Mouse (Mus musculus) CH12F3 (cell line): Measurements from ENCODE around the gene Tspan18.

Experiments used
- in situ Hi-C: fragments of 300-500 bp; cut with MboI; formaldehyde crosslinking; loops from 2 replicates; pipeline ENCODE4 v1.14.3; 2020; ENCODE audit warnings: low sequenced_read_pairs

The Tspan18 gene

GRCm38 (mm10) chr2:93267791-93268190 is 66.5 kb downstream of the Tspan18 start:
- in situ Hi-C loops: no loop called here

DNA sequence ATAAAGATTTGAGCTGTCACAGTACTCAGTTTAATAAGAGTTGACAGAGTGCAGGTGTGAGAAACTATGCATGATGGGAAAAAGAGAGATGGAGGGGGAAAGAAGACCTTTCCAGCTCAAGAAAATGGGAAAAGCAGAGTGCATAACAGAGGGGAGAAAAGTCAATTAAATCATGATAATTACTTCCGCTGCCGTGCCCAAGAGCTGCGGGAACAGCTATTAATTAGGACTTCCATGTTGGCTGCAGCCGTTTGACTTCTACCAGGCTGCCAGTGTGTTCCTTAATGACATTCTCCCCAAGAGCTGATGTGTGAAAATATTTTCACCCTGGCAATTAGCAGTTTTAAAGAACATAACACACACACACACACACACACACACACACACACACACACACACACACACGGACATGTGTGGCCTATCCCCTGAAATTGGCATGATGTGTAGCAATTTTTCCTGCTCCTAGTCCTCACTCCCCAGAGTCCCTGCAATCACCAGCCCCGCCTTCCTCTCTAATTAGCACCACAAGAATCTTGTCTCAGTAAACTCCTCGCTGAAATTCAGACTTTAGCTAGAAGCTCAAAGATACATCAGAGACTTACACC is 67.6 kb downstream of the Tspan18 start:
- in situ Hi-C loops: no loop called here

- in situ Hi-C loops: no loop called here
These were observed 71.7 kb downstream of the Tspan18 start for GRCm38 (mm10) chr2:93262291-93263285.

DNA sequence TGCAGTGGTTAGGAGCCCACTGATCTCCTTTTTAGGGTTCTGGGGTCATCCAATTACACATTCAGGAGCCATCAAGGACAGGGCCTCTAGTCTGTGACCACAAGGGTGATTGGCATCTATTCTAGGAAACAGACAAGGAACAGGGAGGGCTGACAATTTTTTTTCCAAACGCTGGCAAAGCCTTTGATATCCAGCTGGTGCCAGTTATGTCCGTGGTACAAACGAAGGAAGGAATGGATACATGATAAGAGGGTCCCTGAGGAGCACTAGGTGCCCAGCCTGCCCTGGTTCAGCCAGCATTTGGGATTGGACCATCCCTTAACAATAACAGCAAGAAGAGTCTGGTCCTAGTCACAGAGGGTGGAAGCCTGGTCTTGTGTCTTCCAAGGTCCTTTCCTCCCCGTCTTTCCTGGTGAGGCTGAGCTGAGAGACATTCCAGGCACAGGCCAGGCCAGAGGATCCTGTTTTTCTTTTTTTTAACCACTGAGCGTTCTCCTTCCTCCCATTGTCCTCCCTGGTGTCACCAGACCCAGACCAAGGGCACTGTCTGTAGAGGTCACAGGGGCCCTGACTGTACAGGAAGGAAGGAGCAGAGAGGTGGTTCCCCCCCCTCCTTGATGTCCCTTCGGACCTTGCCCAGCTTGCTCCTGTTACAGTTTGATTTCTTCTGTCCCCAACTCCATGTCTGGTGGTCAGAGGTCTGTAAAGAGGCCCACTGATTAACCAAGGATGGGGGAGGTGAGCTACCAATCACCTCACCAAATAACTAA is 72.6 kb downstream of the Tspan18 start:
- in situ Hi-C loops: no loop called here

DNA sequence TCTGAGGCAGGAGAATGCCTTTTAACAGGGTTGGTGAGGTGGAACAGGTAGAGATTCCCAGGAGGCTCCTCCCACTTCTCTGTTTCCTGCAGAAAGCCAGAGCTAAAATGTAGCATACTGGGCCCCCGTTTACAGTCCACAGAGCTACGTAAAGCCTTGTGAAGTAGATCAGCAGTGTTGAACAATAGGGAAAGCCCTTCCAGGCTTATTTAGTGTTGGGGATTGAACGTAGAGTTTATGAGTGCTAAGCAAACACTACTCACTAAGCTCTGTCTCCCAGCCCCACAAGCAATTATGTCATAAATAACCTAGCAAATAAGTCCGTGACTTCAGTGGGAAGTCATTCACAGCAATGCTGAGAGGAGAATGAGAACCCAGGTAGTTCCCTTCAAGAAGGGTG is 76.7 kb downstream of the Tspan18 start:
- in situ Hi-C loops: no loop called here

- in situ Hi-C loops: no loop called here
These were observed 77.4 kb downstream of the Tspan18 start for GRCm38 (mm10) chr2:93256735-93257405.

GRCm38 (mm10) chr2:93252356-93252755 is 81.9 kb downstream of the Tspan18 start:
- in situ Hi-C loops: no loop called here

- in situ Hi-C loops: no loop called here
These were observed 83.7 kb downstream of the Tspan18 start for GRCm38 (mm10) chr2:93250611-93251010.

DNA sequence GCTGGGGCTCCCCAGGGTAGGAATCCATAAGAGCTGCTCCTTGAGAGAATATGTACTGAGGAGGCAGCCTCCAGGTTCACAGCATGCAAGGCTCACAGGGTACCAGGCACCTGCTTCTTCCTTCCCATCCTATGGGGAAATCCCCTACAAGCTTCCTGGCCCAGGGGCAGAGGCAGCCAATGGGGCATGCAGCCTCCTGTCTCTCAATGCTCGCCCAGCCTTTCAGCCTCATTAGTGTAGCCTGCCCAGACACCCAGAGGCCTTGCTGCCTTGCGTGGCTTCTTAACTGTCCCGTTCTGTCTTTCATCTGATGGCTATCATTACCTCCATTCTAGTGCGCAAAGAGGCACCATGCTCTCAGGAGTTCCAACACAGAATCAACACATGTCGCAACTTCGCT is 85.2 kb downstream of the Tspan18 start:
- in situ Hi-C loops: no loop called here

GRCm38 (mm10) chr2:93244090-93244443 is 90.2 kb downstream of the Tspan18 start:
- in situ Hi-C loops: no loop called here

DNA sequence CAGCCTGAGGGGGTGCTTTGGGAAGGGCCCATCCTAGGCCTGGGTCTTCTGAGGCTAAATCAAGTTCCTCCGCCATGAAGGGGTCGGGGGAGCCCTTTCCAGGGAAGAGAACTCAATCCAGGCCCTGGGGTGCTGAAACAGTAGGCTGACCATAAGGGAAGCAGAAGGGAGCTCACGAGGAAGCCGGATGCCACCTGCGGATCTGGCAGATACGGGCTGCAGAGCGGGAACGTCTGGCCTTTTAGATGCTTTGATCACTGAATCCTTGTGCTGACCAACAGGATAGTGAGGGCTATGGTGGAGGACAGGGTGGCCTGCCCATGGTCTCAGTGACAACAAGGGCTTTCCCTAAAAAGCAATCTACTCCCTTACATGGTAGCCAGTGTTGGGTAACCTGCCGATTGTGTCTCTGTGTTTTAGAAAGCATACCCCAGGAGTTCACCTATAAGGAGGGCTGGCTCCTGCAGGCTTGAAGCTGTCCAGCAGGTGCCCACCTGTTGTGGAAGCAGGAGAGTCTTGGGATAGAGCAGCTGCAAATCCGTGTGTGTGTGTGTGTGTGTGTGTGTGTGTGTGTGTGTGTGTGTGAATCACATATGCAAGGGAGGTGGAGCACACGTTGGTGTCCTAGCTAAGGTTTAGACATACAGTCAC is 90.7 kb downstream of the Tspan18 start:
- in situ Hi-C loops: no loop called here

DNA sequence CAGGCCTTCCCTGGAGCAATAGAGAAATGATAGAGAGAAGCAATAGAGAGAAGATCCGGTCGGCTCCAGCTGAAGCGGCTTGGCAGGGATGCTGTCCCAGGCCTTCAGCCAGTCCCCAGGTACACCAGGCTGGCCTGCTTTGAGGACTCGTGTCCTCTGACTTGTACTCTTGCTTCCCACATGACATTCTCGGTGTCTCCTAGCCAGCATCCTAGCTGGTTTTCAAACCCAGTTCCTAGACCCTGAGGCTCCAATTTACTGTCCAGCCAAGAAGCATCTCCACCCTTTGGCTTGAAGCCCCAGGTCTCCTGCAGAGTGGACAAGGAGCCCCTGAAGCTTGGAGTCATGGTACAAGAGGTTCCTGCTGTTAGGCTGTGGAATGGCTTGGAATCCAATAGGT is 92.1 kb downstream of the Tspan18 start:
- in situ Hi-C loops: no loop called here

DNA sequence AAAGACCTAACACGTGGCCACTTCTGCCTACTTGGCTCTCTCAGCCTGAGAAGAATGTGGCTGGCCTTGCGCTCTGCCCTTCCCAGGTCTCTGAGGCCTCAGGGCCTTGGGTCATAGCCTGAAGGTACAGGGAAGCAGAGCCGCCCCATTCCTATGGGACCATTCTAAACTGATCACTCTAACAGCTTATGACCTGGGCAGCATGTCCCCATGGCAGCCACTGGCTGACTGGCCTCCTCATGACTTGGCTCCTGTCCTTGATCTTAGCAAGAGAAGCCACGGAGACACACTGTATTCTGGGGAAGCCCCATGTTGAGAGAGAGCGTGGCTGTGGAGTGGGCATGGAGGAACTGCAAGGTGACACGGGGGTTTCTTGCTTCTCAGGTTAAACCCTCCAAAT is 95.4 kb downstream of the Tspan18 start:
- in situ Hi-C loops: no loop called here

DNA sequence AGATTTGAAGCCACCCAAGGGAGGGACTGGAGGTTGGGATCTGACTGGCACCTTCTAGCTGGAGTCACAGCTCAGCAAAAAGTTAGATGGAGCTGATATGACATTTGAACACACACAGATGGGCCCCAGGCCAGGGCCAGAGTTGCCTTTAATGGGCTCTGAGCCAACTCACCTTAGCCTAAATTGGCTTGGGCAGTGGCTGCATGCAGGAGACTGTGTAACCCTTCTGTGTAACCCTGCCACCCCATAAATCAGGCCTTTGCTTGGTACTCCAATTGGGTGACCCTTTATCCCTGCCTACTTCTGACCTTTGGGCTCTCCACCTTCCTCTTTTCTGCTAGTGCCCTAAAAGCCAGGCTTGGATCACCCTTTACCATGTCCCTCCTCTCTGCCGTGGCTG is 97.2 kb downstream of the Tspan18 start:
- in situ Hi-C loops: no loop called here

- in situ Hi-C loops: no loop called here
These were observed 102.2 kb downstream of the Tspan18 start for GRCm38 (mm10) chr2:93232141-93232540.

DNA sequence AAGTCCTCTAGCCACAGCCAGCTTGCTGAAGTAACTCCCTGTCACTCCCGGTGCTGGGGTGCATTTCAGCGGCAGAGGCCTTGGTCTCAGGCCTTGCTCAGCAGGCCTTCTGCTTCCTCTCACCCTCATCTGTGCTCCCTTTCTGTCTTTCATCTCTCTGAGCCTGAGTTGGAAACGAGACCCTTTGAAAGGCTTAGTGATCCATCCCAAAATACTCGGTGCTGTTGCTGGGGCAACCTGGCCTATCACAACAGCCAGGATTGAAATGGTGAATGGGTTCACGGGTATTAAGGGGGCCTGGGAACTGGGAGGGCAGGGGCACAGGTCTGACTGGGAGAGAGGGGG is 105.9 kb downstream of the Tspan18 start:
- in situ Hi-C loops: loop anchor here (10.0 kb wide), 1 partner anchor 186 kb away; no protein-coding TSS in a partner anchor

DNA sequence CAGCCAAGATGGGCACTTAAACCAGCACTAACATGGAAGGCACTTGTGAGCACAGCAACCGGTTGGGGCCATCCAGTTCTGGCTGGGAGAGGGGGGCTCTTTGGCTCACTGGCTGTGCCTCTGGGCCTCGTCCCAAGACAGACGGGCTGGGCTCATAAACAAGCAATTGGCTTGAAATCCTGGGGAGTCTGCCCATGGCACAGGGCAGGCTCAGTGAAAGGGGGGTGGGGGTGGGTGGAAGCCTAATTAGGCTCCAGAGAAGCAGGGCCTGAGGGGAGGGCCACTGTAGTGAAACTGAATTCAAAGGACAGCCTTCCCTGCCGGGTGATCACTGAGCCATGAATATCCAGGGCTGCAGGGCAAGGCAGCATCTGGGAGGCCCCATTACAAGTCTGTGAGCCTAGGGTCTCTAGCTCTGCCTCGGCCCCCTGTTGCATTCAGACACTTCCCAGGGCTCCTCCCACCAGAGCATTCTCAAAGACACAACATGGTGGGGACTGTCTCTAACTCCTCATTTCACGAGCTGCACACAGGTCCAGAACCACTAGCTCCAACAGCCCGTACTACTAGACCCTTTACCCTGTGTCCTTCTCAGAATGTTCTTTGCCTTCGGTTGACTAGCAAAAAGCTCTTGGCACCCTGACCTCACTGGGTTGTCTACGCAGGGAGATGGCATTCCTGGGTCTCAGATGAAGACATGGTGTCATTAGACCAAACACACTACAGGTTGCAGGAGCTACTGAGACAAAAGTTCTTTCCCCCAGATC is 106.4 kb downstream of the Tspan18 start:
- in situ Hi-C loops: loop anchor here (10.0 kb wide), 1 partner anchor 187 kb away; no protein-coding TSS in a partner anchor

- in situ Hi-C loops: loop anchor here (10.0 kb wide), 1 partner anchor 188 kb away; no protein-coding TSS in a partner anchor
These were observed 107.4 kb downstream of the Tspan18 start for GRCm38 (mm10) chr2:93226606-93227595.
